Mouse (Mus musculus) cerebellum, adult 8-10 months (tissue): Measurements from ENCODE around the gene Olfr585.

Experiments used
- DNase-seq: peaks from one replicate; pipeline ENCODE4 v3.0.0; 2022

Olfr585 gene

DNA sequence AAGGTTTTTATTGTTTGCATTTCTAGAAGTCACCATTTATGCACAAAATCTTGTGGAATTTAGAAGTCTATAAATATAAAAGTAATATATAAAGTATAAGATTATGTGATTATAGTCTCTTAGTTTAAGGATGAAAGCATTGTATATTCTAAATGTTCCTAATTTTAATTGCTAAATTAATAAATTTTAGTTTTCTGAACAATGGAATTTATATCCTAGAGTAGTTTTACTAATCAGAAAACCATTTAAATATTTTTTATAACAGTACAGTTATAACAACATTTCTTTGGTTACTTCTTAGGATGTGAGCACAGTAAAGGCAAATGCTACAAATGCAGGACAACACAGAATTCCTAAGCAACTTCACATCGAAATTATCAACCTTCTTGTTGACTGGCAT is at the start of gene Olfr585:
Gene Olfr585, plus strand, starts transcription at position 301 of the 400 bp plus-strand sequence.
- DNase-seq = no peak

GRCm38 (mm10) chr7:103051000-103051399 is 46.5 kb upstream of the Olfr585 start, which contains the start of gene Olfr583:
Gene Olfr583, plus strand, starts transcription at chr7:103051300.
- no peak for DNase-seq

DNA sequence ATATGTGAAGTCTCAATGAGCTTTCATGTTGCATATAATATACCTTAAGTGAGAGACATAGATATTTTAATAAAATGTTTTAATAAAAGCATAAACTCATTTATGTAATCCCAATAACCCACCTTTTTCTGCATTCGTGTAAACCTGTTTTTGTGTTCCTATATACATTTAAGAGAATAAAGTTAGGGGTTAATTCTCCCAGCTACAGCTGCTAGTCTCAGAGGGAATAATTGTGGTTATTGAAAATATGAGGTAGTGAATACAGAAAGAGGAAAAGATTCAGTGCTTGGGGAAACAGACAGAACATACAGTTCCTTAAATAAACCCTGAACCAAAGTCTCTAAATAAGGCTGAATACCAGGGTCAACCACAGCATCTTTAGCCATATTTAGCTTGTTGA is 15.9 kb upstream of the Olfr585 start, which contains the start of gene Olfr584:
Gene Olfr584, plus strand, starts transcription at position 301 of the 400 bp plus-strand sequence.
- DNase-seq = no peak

DNA sequence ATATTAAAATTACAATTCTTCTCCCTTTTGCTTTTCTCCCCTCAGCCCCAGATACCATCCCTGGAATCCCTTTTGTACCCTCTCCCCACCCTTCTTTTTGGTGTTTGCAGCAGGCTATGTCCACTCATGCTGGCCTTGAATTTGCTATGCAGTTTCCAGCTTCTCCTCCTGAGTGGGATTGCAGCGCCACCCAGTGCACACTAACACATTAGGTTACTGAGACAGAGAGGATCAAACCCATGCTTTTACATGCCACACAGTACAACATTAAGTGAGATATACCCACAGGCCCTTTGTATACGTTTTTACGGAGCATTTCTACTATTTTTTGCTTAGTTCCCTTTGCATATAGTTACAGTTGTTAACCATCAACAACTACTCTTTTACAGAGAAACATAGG is 21.9 kb downstream of the Olfr585 start:
- DNase-seq = no peak

- DNase-seq = no peak
Observed at GRCm38 (mm10) chr7:103125538-103125937, 28.0 kb downstream of the Olfr585 start, which contains the start of gene Olfr586. Gene Olfr586, minus strand, starts transcription at chr7:103125638.

DNA sequence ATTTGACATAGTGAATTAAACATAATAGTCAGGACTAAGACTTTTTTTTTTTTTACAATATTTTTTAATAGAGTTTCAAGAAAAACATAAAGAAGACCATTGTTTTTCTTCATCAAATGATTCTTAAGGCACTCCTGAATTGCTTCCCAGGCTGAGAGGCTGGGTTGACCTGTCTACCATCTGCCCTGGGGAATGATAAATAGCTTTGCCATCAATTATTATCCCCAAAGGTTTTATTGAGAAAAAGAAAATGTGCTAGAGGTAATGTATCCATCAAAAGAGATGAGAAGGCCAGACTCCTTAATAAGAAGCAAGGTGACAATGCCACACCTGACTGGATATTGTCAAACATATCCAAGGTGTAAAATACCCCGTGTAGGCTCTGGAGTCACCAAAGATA is 43.1 kb downstream of the Olfr585 start, which contains the start of gene Olfr588-ps1:
Gene Olfr588-ps1, plus strand, starts transcription at position 301 of the 400 bp plus-strand sequence.
- no peak for DNase-seq
